Mouse (Mus musculus): ENCODE results near the gene Sept3. TPM values are rescaled to one million over a fixed set of nuclear protein-coding genes. Genes with fewer than 3 reads are reported as not detected.

The Sept3 gene
- polyA plus RNA-seq, 1 experiment from 2014 or later = 83.4 TPM

DNA sequence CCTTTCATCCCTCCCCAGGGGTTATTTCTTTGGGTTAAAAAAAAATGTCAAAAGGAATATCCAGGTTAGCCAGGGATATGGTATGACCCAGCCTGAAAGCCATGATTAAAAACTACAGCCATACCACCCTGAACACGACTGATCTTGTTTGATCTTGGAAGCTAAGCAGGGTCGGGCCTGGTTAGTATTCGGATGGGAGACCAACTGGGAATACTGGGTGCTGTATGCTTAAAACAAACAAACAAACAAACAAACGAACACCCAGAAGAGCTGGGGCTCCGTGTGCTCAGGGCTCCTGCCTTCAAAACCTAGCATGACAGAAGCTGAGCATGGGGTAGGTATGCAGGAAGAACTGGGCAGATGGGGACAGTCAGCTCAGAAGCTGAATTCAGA lies 67.8 kb downstream of the Sept3 start:
- no peak for DNase-seq (ENCODE audit: low spot score)
- 72% methylated on average over 5 of the region's 5 CpGs for WGBS
- no peak overlapping the region for H3K4me3 ChIP-seq
- no peaks in the 10 kb centered on the region for H3K9me3 ChIP-seq (replicated peaks)
- H3K27ac ChIP-seq (replicated peaks) = no peak overlapping the region
- peaks cover 34% of the 10 kb centered on the region for H3K27me3 ChIP-seq (ENCODE audit: low read depth, poor library complexity, severe bottlenecking)
- peaks cover 3% of the 10 kb centered on the region for H3K36me3 ChIP-seq
- peaks cover 55% of the 10 kb centered on the region for H3K4me1 ChIP-seq

GRCm38 (mm10) chr15:82343368-82344287 lies 68.9 kb downstream of the Sept3 start:
- Histone ChIP-seq H3K4me3 (no peak overlapping the region), H3K4me1 (peaks cover 49% of the 10 kb centered on the region), H3K27me3 (ENCODE audit: low read depth, poor library complexity, severe bottlenecking) (peaks cover 34% of the 10 kb centered on the region), H3K36me3 (peaks cover 14% of the 10 kb centered on the region), H3K27ac (replicated peaks) (0 out of 2 replicates have a peak overlapping the region, but pooled peaks have one; percentile 15), H3K9me3 (replicated peaks) (no peaks in the 10 kb centered on the region)
- DNase-seq (ENCODE audit: low spot score) = no peak
- 90% methylated on average over 27 of the region's 27 CpGs for WGBS

Other genes starting within 250 kb of the Sept3 start
- 34.3 and 37.7 TPM in 2 replicates for gene Desi1, start 241.0 kb upstream of the Sept3 start, polyA plus RNA-seq (2016; fragmentation: Nextera tagmentation; extraction: Ambion mirVana)
- 323 and 376 TPM in 2 replicates for gene Snu13, start 227.3 kb upstream of the Sept3 start, polyA plus RNA-seq (2016; fragmentation: Nextera tagmentation; extraction: Ambion mirVana)
- gene 4930407I10Rik, start 215.7 kb upstream of the Sept3 start, polyA plus RNA-seq (2016; fragmentation: Nextera tagmentation; extraction: Ambion mirVana) = not detected in 2 replicates
- 0.10 TPM in 1 of 2 replicates, not detected in the other for gene Mei1, start 204.9 kb upstream of the Sept3 start, polyA plus RNA-seq (2016; fragmentation: Nextera tagmentation; extraction: Ambion mirVana)
- 23.0 and 25.6 TPM in 2 replicates for gene Ccdc134, start 147.0 kb upstream of the Sept3 start, polyA plus RNA-seq (2016; fragmentation: Nextera tagmentation; extraction: Ambion mirVana)
- gene Srebf2, start 127.7 kb upstream of the Sept3 start, polyA plus RNA-seq (2016; fragmentation: Nextera tagmentation; extraction: Ambion mirVana) = 214 and 239 TPM in 2 replicates
- gene Shisa8, start 62.1 kb upstream of the Sept3 start, polyA plus RNA-seq (2016; fragmentation: Nextera tagmentation; extraction: Ambion mirVana) = 0.16 and 0.52 TPM in 2 replicates
- gene Tnfrsf13c, start 50.5 kb upstream of the Sept3 start, polyA plus RNA-seq (2016; fragmentation: Nextera tagmentation; extraction: Ambion mirVana) = 0.07 TPM in 1 of 2 replicates, not detected in the other
- gene Cenpm, start 30.1 kb upstream of the Sept3 start, polyA plus RNA-seq (2016; fragmentation: Nextera tagmentation; extraction: Ambion mirVana) = 94.9 and 102 TPM in 2 replicates
- 0.15 and 0.36 TPM in 2 replicates for gene 1500009C09Rik, start 22.5 kb upstream of the Sept3 start, polyA plus RNA-seq (2016; fragmentation: Nextera tagmentation; extraction: Ambion mirVana)
- 0.11 and 0.25 TPM in 2 replicates for gene Wbp2nl, start 24.1 kb downstream of the Sept3 start, polyA plus RNA-seq (2016; fragmentation: Nextera tagmentation; extraction: Ambion mirVana)
- gene Naga, start 64.0 kb downstream of the Sept3 start, polyA plus RNA-seq (2016; fragmentation: Nextera tagmentation; extraction: Ambion mirVana) = 22.4 and 27.2 TPM in 2 replicates
- 4.2 and 5.4 TPM in 2 replicates for gene Pheta2, start 64.0 kb downstream of the Sept3 start, polyA plus RNA-seq (2016; fragmentation: Nextera tagmentation; extraction: Ambion mirVana)
- gene Smdt1, start 64.1 kb downstream of the Sept3 start, polyA plus RNA-seq (2016; fragmentation: Nextera tagmentation; extraction: Ambion mirVana) = 253 and 265 TPM in 2 replicates
- 258 and 270 TPM in 2 replicates for gene Ndufa6, start 79.4 kb downstream of the Sept3 start, polyA plus RNA-seq (2016; fragmentation: Nextera tagmentation; extraction: Ambion mirVana)
- gene Cyp2d22, start 105.4 kb downstream of the Sept3 start, polyA plus RNA-seq (2016; fragmentation: Nextera tagmentation; extraction: Ambion mirVana) = 2.8 and 4.5 TPM in 2 replicates
- gene Cyp2d11, start 119.1 kb downstream of the Sept3 start, polyA plus RNA-seq (2016; fragmentation: Nextera tagmentation; extraction: Ambion mirVana) = not detected in 2 replicates
- gene Cyp2d10, start 132.3 kb downstream of the Sept3 start, polyA plus RNA-seq (2016; fragmentation: Nextera tagmentation; extraction: Ambion mirVana) = not detected in 2 replicates
- gene Cyp2d9, start 158.5 kb downstream of the Sept3 start, polyA plus RNA-seq (2016; fragmentation: Nextera tagmentation; extraction: Ambion mirVana) = not detected in 2 replicates

All from midbrain, embryonic 10.5 days (tissue).